Mouse (Mus musculus) heart, embryonic 11.5 days (tissue): ENCODE data around the gene Dlx6. TPM values are rescaled to one million over a fixed set of nuclear protein-coding genes. Genes with fewer than 3 reads are reported as not detected.

Experiments used
- ATAC-seq: fragments of 200-750 bp; cut with Nextera tagmentation; replicated peaks from 2 replicates; pipeline ENCODE4 v1.8.0; 2017; ENCODE audit warnings: moderate library complexity; ENCODE audit not compliant: insufficient number of reproducible peaks, low FRiP score, low TSS enrichment
- H3K27ac ChIP-seq: fragments of 300-500 bp; sonication (generic); 2 replicates; pipeline ENCODE4 v1.5.1; 2014; ENCODE audit warnings: mild to moderate bottlenecking, low read depth, low read length
- H3K27me3 ChIP-seq: fragments of 300-500 bp; sonication (generic); 2 replicates; pipeline ENCODE4 v1.6.1; 2014; ENCODE audit warnings: mild to moderate bottlenecking, low read length, mixed read lengths; ENCODE audit not compliant: control insufficient read depth, insufficient read depth
- H3K36me3 ChIP-seq: fragments of 300-500 bp; sonication (generic); 2 replicates; pipeline ENCODE4 v1.6.1; 2014; ENCODE audit warnings: mild to moderate bottlenecking, low read length, moderate library complexity, mixed read lengths; ENCODE audit not compliant: control insufficient read depth, insufficient read depth
- H3K4me1 ChIP-seq: fragments of 300-500 bp; sonication (generic); 2 replicates; pipeline ENCODE4 v1.6.1; 2014; ENCODE audit warnings: low read length; ENCODE audit not compliant: control insufficient read depth, insufficient read depth
- H3K4me2 ChIP-seq: fragments of 300-500 bp; sonication (generic); 2 replicates; pipeline ENCODE4 v1.6.1; 2014; ENCODE audit warnings: mild to moderate bottlenecking, moderate library complexity
- H3K4me3 ChIP-seq: fragments of 300-500 bp; sonication (generic); 2 replicates; pipeline ENCODE4 v1.5.1; 2014; ENCODE audit warnings: low read depth, low read length
- H3K9ac ChIP-seq: fragments of 300-500 bp; sonication (generic); 2 replicates; pipeline ENCODE4 v1.6.1; 2014; ENCODE audit warnings: mild to moderate bottlenecking, low read depth, low read length, moderate library complexity
- H3K9me3 ChIP-seq: fragments of 300-500 bp; sonication (generic); replicated peaks from 2 replicates; pipeline ENCODE4 v1.6.1; 2016; ENCODE audit warnings: low read length; ENCODE audit not compliant: control insufficient read depth
- WGBS: fragments of 180-500 bp; shearing (Covaris S2); extraction: QIAGEN DNeasy Blood & Tissue Kit; methylation state at CpG from one replicate; pipeline ENCODE4 v1.1.7; 2014; ENCODE audit not compliant: insufficient replicate concordance; 5-methylcytosine and 5-hydroxymethylcytosine counted together
- polyA plus RNA-seq: library from polyadenylated mRNA; unstranded; fragments of >200 nt; fragmentation: Nextera tagmentation; extraction: Ambion mirVana; gene quantifications from 2 replicates; pipeline ENCODE4 v1.2.1, GENCODE M21; 2014

The Dlx6 gene
- polyA plus RNA-seq, 1 experiment from 2014 or later: 0.47 TPM

GRCm38 (mm10) chr6:6848541-6848940 lies 14.6 kb upstream of the Dlx6 start:
- Histone ChIP-seq H3K4me3 (no peak overlapping the region), H3K4me1 (no peaks in the 10 kb centered on the region), H3K27ac (no peak overlapping the region), H3K9me3 (no peaks in the 10 kb centered on the region), H3K36me3 (no peaks in the 10 kb centered on the region), H3K27me3 (peaks cover 60% of the 10 kb centered on the region), H3K9ac (no peak overlapping the region), H3K4me2 (no peak overlapping the region)
- WGBS: 14% methylated on average over 4 of the region's 4 CpGs
- ATAC-seq: no peak

DNA sequence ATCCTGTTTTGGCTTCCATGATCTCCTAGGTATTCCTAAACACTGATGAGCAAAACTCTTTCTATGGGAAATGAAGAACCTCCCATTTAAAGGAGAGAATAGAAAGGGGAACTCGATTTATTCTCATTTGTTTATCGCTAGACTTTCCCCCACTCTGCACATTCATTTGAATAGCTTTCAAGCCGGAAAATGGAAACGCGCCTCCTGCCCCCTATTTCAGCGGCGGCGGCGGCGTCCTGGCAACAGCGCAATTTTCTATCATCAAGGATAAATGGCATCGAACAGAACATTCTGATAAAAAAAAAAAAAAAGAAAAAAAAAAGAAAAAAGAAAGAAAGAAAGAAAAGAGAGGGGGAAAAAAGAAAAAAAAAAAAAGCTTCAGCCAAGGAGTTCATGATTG lies 13.4 kb upstream of the Dlx6 start:
- H3K4me1 ChIP-seq: no peaks in the 10 kb centered on the region
- no peaks in the 10 kb centered on the region for H3K9me3 ChIP-seq
- 2% methylated on average over 12 of the region's 12 CpGs for WGBS
- no peak overlapping the region for H3K4me2 ChIP-seq
- H3K36me3 ChIP-seq: no peaks in the 10 kb centered on the region
- no peak overlapping the region for H3K4me3 ChIP-seq
- no peak overlapping the region for H3K9ac ChIP-seq
- no peak for ATAC-seq
- H3K27ac ChIP-seq: no peak overlapping the region
- H3K27me3 ChIP-seq: peaks cover 72% of the 10 kb centered on the region

- no peak for ATAC-seq
- H3K4me3 ChIP-seq: no peak overlapping the region
These were observed 12.6 kb upstream of the Dlx6 start for GRCm38 (mm10) chr6:6850324-6851060.

GRCm38 (mm10) chr6:6851166-6851565 lies 12.0 kb upstream of the Dlx6 start:
- H3K9ac ChIP-seq: no peak overlapping the region
- peaks cover 85% of the 10 kb centered on the region for H3K27me3 ChIP-seq
- no peaks in the 10 kb centered on the region for H3K4me1 ChIP-seq
- no peaks in the 10 kb centered on the region for H3K9me3 ChIP-seq
- no peak overlapping the region for H3K4me3 ChIP-seq
- H3K36me3 ChIP-seq: no peaks in the 10 kb centered on the region
- 4% methylated on average over 10 of the region's 10 CpGs for WGBS
- H3K27ac ChIP-seq: no peak overlapping the region
- no peak overlapping the region for H3K4me2 ChIP-seq
- ATAC-seq: no peak

More at GRCm38 (mm10) chr6:6850324-6851060, 12.6 kb upstream of the Dlx6 start:
- H3K27ac ChIP-seq: no peak overlapping the region
- no peaks in the 10 kb centered on the region for H3K36me3 ChIP-seq
- no peak overlapping the region; the same call in 1 of the 2 replicates for H3K4me2 ChIP-seq
- no peaks in the 10 kb centered on the region for H3K9me3 ChIP-seq
- H3K9ac ChIP-seq: no peak overlapping the region
- 1% methylated on average over 26 of the region's 26 CpGs for WGBS
- no peaks in the 10 kb centered on the region for H3K4me1 ChIP-seq
- peaks cover 78% of the 10 kb centered on the region for H3K27me3 ChIP-seq

DNA sequence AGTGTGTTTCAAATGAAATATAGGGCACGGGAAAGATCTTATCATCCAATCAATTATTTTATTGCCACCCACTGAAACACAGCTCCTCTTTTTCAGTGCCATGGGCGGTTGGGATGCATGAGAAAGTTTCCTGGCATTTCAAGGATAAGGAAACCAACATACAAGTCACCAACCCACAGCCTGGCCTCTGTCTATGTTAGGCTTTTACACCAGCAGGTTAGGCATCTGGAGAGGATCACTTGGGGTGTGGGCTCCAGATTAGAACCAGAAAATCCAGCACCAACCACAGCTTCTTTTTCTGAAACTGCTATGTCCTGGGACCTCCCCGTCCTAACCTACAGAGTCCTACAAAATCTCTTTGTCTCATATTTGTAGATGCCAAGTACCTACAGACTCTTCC lies 10.2 kb upstream of the Dlx6 start:
- H3K36me3 ChIP-seq: no peaks in the 10 kb centered on the region
- no peak overlapping the region for H3K9ac ChIP-seq
- no peak overlapping the region for H3K4me2 ChIP-seq
- H3K4me1 ChIP-seq: no peaks in the 10 kb centered on the region
- no peak overlapping the region for H3K27ac ChIP-seq
- H3K4me3 ChIP-seq: no peak overlapping the region
- peaks cover 91% of the 10 kb centered on the region for H3K27me3 ChIP-seq
- no peak for ATAC-seq
- WGBS: 14% methylated on average over 3 of the region's 3 CpGs
- H3K9me3 ChIP-seq: no peaks in the 10 kb centered on the region

DNA sequence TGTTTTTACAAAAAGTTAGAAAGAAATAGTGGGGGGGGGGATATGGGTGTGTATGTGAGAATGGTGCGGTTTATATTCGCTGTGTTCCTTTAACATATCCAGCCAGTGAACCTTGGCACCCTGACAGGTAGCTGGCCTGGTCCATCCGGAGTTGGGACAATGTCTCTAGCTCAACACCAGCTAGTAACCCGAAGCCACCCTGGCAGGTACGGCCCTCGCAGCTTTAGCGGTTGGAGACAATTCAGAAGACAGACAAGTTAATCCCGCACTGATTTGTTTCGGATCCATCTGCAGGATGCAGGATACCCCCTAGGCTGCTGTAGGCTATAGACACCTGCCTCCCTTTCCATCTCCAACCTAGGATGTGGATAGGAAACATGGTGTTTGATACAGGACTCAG lies 9.0 kb upstream of the Dlx6 start:
- H3K27ac ChIP-seq: no peak overlapping the region
- ATAC-seq: no peak
- H3K9ac ChIP-seq: no peak overlapping the region

GRCm38 (mm10) chr6:6854902-6855745 lies 8.0 kb upstream of the Dlx6 start:
- under 1% methylated on average over 25 of the region's 25 CpGs for WGBS
- no peak overlapping the region for H3K4me2 ChIP-seq
- no peak for ATAC-seq

More for the DNA sequence above, 9.0 kb upstream of the Dlx6 start:
- no peaks in the 10 kb centered on the region for H3K36me3 ChIP-seq
- no peaks in the 10 kb centered on the region for H3K4me1 ChIP-seq
- H3K4me2 ChIP-seq: no peak overlapping the region
- peaks cover 92% of the 10 kb centered on the region for H3K27me3 ChIP-seq
- no peaks in the 10 kb centered on the region for H3K9me3 ChIP-seq
- WGBS: 2% methylated on average over 9 of the region's 9 CpGs
- no peak overlapping the region for H3K4me3 ChIP-seq

GRCm38 (mm10) chr6:6855746-6856185 lies 7.4 kb upstream of the Dlx6 start:
- ATAC-seq: no peak
- Histone ChIP-seq H3K27ac (no peak overlapping the region), H3K27me3 (peaks cover 93% of the 10 kb centered on the region), H3K9ac (no peak overlapping the region), H3K9me3 (no peaks in the 10 kb centered on the region), H3K36me3 (no peaks in the 10 kb centered on the region), H3K4me2 (no peak overlapping the region), H3K4me3 (no peak overlapping the region), H3K4me1 (peaks cover 6% of the 10 kb centered on the region; the same call in 1 of the 2 replicates)
- WGBS: 0% methylated on average over 10 of the region's 10 CpGs

More at GRCm38 (mm10) chr6:6854902-6855745, 8.0 kb upstream of the Dlx6 start:
- H3K9me3 ChIP-seq: no peaks in the 10 kb centered on the region
- H3K27ac ChIP-seq: no peak overlapping the region
- H3K9ac ChIP-seq: no peak overlapping the region
- H3K36me3 ChIP-seq: no peaks in the 10 kb centered on the region
- no peaks in the 10 kb centered on the region for H3K4me1 ChIP-seq
- H3K4me3 ChIP-seq: no peak overlapping the region
- H3K27me3 ChIP-seq: peaks cover 94% of the 10 kb centered on the region
